Mouse (Mus musculus) c-Kit-negative CD71-positive TER-119-positive erythroid progenitor cells, embryonic 14.5 days (primary cell): ENCODE measurements around the gene Ramac.

Experiments
- DNase-seq: peaks from one replicate; pipeline ENCODE4 v3.0.0-alpha.2; 2013; ENCODE audit warnings: low read depth, low spot score

The Ramac gene

DNA sequence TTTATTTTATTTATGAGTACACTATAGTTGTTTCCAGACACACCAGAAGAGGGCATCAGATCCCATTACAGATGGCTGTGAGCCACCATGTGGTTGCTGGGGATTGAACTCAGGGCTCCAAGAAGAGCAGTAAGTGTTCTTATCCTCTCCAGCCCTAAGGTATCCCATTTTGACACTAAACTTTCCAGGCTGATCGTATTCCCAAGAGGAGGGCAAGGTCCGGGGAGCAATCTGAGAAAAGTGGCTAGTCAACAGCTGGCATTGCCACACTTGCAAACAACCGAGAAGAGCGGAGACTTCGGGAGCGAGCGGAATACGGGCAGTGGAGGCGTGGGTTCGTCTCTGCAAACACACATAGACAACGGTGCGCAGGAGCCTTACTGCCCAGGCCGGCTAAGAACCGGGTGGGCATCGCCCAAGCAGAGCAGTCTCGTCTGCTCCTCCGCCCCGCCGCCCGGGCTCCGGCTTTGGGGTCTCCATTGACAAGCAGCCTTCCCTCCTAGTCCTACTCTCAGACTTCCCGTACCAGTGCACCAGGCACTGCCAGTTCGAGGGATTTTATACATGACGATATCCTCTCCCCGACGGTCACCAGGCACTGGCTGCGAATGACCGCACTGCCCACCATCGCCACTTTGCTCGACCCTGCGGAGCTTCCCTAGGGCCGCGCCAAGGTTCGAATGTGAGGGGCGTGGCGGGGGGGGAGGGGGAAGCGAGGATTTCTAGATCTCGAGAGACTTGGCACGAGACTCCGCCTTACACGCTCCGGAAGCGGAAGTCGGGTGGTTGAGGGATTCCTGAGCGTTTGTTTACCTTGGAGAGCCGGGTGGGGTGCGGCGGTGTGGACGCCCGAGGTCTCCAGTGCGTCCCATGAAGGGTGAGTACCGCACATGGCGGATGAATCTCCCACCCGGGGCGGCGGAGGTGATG lies at the start of gene Ramac:
Gene Ramac (plus strand): TSS at position 746 of the 930 bp plus-strand sequence.
- DNase-seq: peak; percentile 82

DNA sequence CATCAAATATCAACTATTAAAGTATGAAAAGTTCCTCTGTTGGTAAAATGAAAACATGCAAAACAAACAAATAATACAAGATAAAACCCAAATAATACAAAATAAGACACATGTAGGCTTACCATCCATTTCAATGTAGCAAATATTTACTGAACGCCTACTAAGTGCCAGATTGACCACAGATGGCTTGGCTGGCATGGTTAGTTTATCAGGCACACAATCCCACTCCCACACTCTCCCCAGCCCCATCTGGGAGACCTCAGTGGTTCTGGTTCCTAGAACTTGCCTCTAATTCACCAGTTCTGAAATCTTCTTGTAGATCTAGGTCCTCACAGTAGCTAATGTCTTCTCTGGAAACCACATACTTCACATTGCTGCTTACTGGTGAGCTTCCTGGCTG lies 44.1 kb upstream of the Ramac start:
- no peak for DNase-seq

DNA sequence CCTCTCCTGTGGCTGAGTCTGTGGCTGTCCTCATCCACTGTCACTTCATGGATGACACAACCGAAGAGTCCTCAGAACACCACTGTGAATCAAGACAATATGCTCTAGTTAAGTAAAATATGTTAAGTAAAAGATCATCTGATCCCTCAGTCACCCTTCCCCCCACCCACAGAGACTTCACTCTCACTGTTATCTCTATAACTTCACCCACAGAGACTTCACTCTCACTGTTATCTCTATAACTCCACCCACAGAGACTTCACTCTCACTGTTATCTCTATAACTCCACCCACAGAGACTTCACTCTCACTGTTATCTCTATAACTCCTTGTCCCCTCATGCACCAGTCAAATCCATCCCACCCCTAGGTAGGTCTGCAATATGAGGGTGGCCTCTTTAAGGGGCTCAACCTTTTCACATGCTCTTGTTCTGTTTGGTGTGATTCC lies 43.5 kb upstream of the Ramac start:
- no peak for DNase-seq

DNA sequence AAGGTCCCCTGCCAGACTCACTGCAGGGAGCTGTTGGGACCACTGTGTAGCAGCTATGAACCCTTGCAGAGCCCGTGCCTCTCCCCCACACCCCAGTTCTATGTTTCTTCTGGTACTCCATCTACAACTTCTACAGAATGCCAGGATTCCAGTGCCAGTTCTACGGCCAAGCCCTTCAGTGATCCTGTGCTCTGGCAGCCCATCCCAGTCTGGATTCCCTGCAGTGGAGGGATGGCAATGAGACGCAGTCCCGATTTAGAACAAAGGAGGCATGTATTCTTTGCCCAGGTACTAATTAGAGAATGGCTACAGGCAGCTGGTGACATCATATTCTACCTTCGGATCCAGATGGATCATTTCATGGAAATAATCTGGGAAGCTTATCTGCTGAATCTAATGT lies 41.5 kb upstream of the Ramac start:
- DNase-seq: no peak

DNA sequence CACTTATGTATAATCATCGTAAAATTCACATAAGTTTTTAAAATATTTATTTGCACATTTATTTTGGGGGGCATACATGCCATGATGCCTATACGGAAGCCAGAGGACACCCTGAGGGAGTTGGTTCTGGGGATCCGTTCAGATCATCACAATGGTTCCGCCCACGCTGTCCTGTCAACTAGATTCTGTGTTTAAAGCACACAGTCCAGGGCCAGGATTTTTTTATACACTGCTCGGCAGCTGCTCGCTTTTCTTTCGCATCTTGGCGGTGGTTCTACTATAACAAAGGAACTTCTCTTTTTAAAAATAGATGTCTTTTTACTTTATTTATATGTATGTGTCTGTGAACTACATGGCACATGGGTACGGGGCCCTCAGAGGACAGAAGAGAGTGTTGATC lies 38.9 kb upstream of the Ramac start:
- DNase-seq: no peak

DNA sequence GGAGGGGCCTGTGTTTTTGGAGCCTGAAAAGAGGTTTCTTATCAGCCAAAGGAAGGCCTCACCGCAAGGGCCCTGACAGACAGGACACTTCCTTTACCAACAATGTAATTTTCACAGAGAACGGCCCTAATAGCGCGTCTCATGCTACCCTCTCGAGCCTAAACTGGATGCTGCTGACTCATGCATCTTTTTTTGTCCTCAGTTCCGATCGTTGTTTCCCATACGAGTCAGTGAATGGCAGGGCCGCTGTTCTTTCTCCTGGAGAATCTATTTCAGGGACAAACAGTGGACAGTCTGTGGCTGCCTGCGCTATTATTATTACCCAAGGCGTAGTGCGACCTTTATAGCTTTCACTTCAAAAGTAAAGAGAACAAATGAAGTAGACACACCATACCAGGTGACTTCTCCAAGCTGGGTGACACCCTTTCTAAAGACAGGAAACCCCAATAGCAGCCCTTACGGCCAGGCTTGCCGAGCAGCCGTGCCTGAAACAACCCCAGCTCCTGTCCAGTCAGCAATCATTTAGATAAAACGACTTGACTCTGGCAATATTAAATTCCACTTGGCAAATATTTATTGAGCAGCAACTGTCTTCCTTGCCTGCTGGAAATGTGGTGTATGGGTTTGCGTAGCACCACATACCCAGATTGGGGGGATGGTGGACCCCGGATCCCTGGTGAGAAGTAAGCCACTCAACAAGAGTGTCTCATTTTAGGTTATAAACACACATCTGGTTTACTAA lies 36.6 kb upstream of the Ramac start:
- DNase-seq: no peak

DNA sequence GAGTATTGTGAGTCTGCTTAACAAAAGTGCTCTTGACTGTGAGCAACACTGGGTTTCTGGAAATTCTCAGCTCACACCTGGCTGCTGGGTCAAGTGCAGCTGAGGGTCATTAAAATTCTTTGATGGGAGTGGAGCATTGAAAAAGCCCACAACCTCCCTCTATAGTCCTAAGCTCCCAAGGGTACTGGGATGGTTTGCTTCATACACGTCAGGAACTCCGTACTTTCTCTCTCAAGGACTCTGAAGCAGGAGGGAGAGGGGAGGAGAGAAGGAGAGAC lies 36.1 kb upstream of the Ramac start:
- no peak for DNase-seq

DNA sequence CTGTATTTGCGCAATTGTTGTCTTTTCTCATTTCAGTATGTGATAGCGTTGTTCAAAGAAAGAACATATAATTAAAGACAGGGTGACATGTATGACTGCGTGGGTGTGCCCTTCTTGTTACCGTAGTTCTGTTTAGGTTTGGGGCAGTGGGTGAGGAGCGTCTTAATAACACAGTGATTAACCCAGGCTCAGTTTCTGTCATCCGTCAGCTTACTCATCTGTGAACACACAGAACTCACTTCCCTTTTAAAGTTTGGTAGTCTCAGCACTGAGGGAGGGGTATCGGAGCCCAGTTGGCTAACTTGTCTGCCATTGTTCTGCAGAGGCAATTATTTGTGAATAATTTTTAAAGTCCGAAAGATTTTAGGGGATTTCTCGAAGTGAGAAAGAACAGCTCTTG lies 35.0 kb upstream of the Ramac start:
- DNase-seq: no peak

DNA sequence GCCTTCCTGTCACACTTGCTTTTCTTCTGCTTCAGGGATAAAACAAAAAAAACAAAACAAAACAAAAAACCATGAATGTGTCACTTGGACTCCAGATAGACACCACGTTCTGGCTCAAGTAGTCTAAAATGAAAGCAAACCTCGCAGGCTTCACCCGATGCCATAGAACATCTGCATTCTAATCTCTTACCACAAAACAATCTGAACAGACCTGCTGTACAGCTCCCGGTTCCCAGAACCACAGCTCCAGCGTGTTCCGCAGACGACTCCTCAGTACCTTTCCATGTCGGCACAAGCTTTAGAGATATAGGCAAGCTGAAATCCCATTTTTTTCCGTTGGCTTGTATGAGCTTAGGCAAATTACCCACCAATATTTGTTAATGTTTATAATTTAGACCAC lies 32.9 kb upstream of the Ramac start:
- DNase-seq: no peak

DNA sequence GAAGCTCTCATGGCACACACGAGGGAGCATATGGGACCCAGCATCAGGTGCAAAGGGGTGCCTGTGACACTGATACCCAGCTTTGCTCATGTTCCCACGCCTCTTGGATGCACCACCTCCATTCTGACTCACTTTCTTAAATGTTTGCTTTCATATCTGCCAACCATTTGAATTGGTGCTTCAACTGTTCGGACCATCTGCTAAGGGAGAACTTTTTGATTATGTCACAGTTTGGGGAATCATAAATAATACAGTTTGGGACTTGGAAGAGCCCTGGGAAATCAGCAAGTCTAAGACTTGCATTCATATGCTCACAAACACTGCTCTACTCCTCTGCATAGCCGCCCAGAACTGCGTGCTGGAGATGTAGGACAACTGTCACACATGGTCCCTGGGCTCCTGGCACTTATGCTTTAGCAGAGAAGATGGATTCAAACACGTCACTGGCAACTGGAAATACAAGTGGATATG lies 31.5 kb upstream of the Ramac start:
- DNase-seq: no peak

DNA sequence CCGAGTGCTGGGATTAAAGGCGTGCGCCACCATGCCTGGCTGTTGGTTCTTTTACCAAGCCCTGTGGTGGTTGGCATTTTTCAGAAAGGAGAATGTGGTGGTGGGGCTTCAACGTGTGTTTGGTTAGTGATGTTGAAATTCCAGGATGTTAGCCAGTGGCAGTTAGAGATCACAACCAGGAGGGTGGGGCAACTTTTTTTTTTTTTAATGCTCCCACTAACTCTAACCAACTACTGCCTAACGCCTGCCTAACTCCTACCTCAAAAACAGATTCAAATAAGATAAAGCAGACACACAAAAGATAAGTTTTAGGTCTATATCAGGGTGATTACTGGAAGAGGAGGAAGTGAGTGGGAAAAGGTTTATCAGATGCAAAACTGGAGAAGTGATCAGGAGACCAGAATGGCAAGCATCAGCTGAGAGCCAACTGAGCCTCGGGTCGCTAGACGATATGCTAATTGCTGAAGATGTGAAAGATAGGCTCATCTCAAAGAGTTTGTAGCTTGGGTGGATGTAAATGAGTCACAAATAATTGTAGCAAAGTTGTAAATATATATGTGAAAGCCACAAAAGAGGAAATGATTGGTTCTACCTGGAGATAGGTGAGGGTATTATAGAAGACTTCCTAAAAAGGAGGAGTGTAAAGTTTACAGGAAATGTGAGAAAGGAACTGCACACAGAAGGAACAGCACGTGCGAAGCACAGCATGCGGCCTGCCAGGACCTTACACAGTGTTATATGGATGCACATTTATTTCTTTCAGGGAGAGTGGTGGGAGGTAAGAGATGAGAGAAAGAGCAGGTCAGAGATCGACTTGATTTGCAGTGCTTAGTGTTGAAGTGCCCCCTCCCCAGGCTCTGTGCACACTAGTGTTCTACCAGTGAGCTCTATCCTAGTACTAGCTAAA lies 30.3 kb upstream of the Ramac start:
- DNase-seq: no peak

DNA sequence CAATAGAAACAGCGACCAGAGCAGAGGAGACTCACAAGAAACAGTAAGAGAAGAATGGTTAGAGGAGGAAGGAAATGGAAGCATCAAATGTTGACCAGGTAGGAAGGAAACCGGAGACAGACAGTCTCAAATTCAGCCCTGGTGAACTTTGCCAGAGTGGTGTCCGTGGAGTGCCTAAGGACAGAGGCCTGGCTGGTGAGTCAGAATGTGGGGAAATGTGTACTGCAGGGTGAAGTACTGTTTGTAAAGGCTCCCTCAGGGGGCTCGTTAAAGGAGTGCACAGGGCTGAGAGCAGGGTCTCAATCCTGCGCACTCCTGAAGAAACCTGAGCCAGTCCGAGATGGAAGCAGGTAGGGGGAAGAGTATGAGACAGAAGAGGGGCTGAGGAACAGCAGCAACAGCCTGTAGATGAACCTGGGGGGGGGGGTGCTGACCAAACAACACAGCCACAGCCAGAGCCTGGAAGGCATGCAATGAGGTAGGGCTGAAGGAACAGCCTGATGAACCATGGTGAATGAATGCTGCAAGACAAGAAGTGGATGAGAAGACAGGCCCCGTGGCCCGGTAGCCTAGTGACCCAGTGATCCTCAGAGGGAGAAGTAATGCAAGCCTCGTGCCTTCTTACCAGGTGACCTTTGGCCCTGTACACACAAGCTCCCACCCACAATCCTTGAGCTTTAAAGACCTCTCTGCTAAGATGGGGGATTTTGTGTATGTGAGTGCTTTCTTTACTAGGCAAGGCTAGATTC lies 27.3 kb upstream of the Ramac start:
- DNase-seq: no peak

DNA sequence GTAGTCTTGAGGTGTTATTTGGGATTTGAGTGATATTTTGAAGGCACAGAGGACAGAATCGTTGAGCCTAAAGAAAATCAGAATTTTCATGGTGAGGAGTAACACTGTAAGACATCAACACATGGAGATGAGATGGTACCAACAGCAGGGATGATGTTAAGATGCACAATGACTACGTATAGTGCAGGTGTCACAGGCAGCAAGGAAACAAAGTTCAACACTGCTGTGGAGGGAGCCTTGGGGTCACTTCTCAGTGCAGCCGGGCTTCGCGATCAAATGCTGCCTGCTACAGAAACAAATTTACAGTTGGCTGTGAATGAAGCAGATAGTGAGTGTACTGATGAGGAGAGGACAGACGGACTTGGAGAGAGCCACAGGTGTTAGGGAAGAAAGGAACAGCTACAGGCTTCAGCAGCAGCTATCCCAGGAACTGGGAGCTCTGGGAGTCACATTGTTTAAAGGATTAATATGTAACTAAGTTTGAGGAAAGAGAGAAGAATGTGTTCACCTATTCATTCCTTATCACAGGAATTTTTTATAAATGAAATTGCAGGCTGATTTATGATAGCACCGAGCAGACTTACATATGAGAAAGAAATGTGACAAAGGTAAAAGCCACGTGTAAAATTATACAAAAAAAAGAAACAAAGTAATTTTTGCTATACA lies 23.9 kb upstream of the Ramac start:
- no peak for DNase-seq

DNA sequence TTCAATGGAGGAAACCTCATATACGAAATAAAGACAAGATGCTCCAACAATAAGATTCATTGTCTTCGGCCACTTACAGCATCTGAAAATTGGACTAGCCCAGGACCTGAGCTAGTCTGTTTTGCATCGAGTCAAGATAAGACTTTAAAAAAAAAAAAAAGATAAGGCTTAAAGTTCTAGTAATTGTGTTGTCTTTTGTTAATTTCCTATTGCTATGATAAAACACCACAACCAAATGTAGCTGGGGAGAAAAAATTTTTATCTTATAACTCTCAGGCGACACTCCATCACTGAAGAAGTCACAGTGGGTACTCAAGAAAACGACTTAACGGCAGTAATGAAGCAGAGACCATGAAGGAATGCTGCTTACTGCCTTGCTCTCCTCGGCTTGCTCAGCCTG lies 22.7 kb upstream of the Ramac start:
- DNase-seq: no peak

DNA sequence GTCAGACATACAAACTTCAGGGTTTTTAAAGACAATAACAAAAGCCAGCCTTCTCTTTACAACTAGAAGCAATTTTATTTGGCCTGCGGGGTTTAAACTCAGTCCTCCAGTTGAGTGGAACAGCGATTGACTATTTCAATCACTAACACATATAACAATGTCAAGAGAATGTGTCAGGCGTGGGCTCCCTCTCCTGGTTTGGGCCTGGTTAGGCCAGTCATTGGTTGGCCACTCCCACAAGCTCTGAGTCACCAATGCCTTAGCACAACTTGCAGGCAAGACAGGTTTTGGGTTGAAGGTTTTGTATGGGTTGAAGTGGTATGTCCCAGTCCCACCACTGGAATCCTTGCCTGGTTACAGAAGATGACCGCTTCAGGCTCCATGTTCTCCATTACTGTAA lies 18.6 kb upstream of the Ramac start:
- DNase-seq: no peak

DNA sequence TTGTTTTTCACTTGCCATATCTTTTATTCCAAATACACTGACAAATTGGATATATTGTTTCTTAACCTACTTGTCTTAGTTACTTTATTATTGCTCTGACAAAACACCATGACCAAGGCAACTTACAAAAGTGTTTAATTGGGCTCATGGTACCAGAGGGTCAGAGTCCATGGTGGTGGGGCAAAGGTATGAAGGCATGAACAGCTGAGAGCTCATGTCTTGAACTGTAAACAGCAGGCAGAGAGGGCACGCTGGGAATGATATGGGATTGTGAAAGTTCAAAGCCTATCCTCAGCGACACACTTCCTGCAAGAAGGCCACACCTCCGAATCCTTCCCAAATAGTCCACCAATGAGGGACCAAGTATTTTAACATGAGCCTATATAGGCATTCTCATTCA lies 14.8 kb upstream of the Ramac start:
- DNase-seq: no peak

DNA sequence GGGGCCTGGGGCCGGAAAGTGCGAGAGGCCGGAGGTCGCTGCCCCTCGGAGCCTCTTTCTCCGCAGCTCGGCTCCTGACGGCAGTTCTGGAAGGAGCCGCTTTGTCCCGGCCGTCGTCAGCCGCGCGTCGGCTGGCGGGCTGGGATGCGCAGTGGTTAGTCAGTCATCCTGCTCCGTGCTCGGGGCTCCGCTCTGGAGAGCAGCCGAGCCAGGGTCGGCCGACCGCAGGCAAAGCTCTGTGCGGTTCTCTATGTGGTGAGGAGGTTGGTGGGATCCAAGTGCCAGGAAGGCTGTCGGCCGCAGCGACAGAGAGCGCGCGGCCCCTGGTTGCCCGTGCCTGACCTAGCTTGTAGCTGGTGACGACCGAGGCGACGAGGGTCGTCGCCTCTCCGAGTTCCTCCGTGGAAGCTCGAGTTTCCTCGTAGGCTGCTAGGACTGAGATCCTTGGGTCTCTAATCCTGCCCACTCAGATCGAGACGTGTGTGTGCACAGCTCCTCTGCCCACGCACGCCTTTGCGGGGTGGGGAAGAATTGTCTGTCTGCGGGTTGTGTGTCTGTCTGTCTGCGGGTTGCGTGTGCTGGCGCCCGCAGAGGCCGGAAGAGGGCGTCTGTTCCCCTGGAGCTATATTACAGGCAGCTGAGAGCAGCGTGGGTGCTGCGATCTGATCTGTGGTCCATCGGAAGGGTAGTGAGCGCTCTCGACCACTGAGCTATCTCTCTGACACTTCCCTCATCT lies 553 bp downstream of the Ramac start:
- DNase-seq: peak; percentile 46

DNA sequence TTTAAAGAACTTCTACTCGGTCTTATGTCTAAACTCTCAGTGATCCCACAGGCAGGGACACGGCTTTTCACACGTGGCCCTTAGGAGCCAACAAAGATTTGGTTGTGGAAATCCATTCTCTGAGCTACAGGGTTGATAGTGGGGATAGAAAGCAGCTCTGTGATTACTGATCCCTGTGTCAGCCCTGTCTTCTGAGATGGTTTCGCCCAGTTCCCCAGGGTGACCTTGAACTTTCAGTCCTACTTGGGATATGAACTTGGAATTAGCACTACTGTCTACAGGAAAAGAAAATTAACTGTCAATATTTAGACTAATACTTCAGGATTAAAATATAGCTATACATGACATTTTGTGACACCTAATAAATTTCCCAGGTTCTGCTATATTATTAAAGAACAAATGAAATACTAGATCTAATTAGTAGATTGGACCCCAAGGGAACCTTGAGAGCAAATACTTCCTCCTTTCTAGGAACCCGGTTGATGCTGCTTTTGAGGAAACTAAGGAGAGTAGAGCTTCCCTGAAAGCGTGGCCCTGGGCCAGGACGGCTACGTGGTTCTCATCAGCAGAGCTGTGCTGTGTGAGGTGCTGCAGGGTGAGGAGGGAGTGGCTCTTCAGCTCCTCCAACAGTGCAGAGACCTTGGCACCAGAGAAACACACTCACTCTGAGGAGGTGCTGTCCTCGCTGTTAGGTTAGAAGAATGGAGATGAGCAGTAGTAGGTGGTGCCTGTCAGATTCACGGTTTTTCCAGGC lies 10.2 kb downstream of the Ramac start:
- DNase-seq: no peak

DNA sequence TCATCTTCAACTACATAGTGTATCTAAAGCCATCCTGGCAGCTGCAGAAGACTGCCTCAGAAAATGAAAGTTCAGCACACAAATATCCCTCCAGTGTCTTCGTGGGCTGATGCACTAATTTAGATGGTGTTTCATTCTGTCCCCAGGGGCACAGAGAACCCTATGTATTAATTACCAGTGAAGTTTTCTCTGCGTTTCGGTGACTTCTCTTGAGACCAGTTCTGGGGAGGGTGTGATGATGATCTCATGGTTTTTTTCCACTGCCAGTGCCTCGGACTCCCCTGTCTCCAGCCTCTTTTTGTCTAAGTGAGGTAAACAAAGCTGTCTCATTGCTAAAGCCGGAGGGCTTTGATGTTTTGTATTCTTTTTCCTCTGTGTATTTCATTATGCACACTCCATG lies 12.6 kb downstream of the Ramac start:
- DNase-seq: no peak
